Mouse (Mus musculus) liver, embryonic 15.5 days (tissue): Measurements from ENCODE around the gene Styxl1. TPM values are rescaled to one million over a fixed set of nuclear protein-coding genes. Genes with fewer than 3 reads are reported as not detected.

Source experiments
- ATAC-seq: fragments of 200-750 bp; cut with Nextera tagmentation; 2 replicates; pipeline ENCODE4 v1.8.0; 2017; ENCODE audit warnings: moderate number of reproducible peaks, mild to moderate bottlenecking, moderate library complexity; ENCODE audit not compliant: insufficient read depth
- H3K27ac ChIP-seq: fragments of 300-500 bp; sonication (generic); replicated peaks from 2 replicates; pipeline ENCODE4 v1.5.1; 2015; ENCODE audit warnings: mild to moderate bottlenecking, inconsistent platforms
- H3K27me3 ChIP-seq: fragments of 300-500 bp; sonication (generic); 2 replicates; pipeline ENCODE4 v1.6.1; 2015; ENCODE audit warnings: mild to moderate bottlenecking, inconsistent platforms
- H3K36me3 ChIP-seq: fragments of 300-500 bp; sonication (generic); replicated peaks from 2 replicates; pipeline ENCODE4 v1.6.1; 2015; ENCODE audit warnings: moderate library complexity, mild to moderate bottlenecking, inconsistent platforms
- H3K4me1 ChIP-seq: fragments of 300-500 bp; sonication (generic); replicated peaks from 2 replicates; pipeline ENCODE4 v1.6.1; 2015; ENCODE audit warnings: inconsistent platforms
- H3K4me2 ChIP-seq: fragments of 300-500 bp; sonication (generic); 2 replicates; pipeline ENCODE4 v1.6.1; 2015; ENCODE audit warnings: moderate library complexity, mild to moderate bottlenecking, inconsistent platforms
- H3K4me3 ChIP-seq: fragments of 300-500 bp; sonication (generic); replicated peaks from 2 replicates; pipeline ENCODE4 v1.5.1; 2015; ENCODE audit warnings: mild to moderate bottlenecking, inconsistent platforms
- H3K9ac ChIP-seq: fragments of 300-500 bp; sonication (generic); 2 replicates; pipeline ENCODE4 v1.6.1; 2015; ENCODE audit warnings: moderate library complexity, mild to moderate bottlenecking, inconsistent platforms
- H3K9me3 ChIP-seq: fragments of 300-500 bp; sonication (generic); replicated peaks from 2 replicates; pipeline ENCODE4 v1.6.1; 2016; ENCODE audit warnings: inconsistent platforms
- WGBS: fragments of 180-500 bp; shearing (Covaris S2); methylation state at CpG from one replicate; pipeline ENCODE4 v1.1.7; 2015; ENCODE audit warnings: mixed read lengths; ENCODE audit not compliant: insufficient replicate concordance; 5-methylcytosine and 5-hydroxymethylcytosine counted together
- polyA plus RNA-seq: library from polyadenylated mRNA; unstranded; fragments of >200 nt; fragmentation: Nextera tagmentation; extraction: Ambion mirVana; gene quantifications from 2 replicates; pipeline ENCODE4 v1.2.1, GENCODE M21; 2015

The Styxl1 gene
- polyA plus RNA-seq, 1 experiment from 2014 or later: not detected

DNA sequence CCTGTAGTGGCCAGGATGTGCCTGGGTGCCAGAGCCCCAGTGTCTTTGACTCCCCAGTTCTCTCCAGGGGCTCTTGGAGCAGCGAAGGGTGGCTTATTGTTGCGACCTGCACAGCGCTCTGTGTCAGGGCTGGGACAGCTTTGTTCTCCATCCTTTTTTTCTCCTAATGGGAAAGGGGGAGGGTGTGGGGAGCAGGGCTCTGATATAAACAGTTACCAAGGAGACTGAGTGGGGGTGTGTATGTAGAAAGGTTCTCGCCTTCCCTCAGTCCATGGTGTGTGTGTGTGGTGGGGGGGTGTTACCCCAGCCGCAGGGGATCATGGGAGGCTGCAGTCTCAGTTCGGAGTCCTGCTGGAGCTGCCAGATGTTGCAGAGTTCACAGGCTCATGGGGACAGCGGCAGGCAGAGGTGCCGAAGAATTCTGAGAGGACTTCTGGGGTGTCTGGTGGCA, 52.8 kb downstream of the Styxl1 start:
- Histone ChIP-seq H3K27me3 (no peaks in the 10 kb centered on the region), H3K9me3 (no peaks in the 10 kb centered on the region), H3K4me1 (0 out of 2 replicates have a peak, but pooled peaks cover 8% of the 10 kb centered on the region), H3K4me2 (no peak overlapping the region), H3K36me3 (peaks cover 23% of the 10 kb centered on the region), H3K9ac (no peak overlapping the region), H3K27ac (no peak overlapping the region), H3K4me3 (no peak overlapping the region)
- 74% methylated on average over 8 of the region's 8 CpGs for WGBS
- no peak for ATAC-seq

DNA sequence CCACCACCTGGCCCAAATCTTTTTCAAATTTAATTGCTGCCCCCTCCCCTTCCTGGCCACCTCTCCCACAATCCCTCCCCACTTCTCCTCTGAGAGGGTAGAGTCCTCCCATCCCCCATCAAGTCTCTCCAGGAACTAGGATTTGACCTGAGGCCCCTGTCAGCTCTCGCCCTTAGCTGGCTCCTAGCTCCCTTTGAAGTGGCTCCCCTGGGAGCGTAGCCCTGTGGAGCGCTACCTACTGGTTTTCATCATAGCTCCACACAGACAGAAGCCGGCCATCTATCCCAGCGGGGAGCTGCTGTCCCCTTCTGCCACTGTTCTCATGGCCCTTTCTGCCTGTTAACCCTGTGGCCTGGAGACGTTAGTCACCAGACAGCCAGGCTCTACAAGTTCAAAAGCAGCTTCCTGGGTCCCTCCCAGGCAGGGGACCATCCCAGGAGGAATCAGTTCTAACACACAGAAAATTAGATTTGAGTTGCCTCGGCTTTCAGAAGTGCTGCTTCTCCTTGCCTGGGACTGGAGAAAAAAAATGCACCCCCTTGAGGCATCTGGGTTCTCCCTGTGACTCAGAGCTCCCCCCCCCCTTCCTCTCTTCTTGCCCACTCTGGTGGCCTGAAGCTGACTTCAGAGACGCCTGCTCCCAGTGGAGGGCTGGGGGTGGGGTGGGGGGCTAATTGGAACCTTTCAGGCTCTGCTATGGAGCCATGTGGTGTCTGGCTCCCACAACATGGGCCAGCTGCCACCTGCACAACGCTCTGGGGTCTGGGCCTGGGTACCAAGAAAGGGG, 53.5 kb downstream of the Styxl1 start:
- WGBS: 64% methylated on average over 9 of the region's 9 CpGs
- H3K4me3 ChIP-seq: no peak overlapping the region
- ATAC-seq: no peak
- no peaks in the 10 kb centered on the region for H3K9me3 ChIP-seq
- no peak overlapping the region for H3K27ac ChIP-seq
- H3K4me1 ChIP-seq: 0 out of 2 replicates have a peak, but pooled peaks cover 8% of the 10 kb centered on the region
- H3K9ac ChIP-seq: no peak overlapping the region
- H3K36me3 ChIP-seq: peaks cover 16% of the 10 kb centered on the region
- H3K4me2 ChIP-seq: no peak overlapping the region
- H3K27me3 ChIP-seq: no peaks in the 10 kb centered on the region

DNA sequence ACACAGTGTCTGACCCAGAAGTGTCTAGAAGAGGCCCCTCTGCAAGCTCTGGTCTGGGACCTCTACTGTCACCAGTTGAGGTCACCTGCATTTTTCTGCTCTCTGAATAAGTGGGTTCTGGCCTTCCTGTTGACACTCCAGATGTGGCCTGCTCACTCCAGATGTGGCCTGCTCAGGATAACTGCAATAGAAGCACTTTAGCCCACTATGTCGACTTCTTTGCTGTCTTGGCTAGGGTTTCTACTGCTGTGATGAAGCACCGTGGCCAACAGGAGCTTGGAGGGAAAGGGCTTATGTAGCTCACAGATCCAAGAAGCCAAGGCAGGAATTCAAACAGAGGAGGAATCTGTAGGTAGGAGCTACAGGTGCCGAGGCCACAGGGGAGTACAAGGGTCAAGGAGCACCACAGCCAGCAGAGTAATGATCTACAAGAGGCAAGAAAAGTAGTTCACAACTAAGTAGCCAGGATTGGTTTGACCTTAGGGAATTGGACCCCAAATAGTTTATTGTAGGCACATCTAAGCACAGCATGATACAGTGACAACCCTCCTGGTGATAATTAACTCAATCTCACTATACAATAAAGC, 54.9 kb downstream of the Styxl1 start:
- H3K27me3 ChIP-seq: no peaks in the 10 kb centered on the region
- H3K9me3 ChIP-seq: no peaks in the 10 kb centered on the region
- H3K36me3 ChIP-seq: peaks cover 13% of the 10 kb centered on the region; the same call in 1 of the 2 replicates
- no peak overlapping the region for H3K4me2 ChIP-seq
- no peak for ATAC-seq
- 0 out of 2 replicates have a peak, but pooled peaks cover 8% of the 10 kb centered on the region for H3K4me1 ChIP-seq
- WGBS: 46% methylated on average over 3 of the region's 3 CpGs
- H3K4me3 ChIP-seq: no peak overlapping the region
- H3K27ac ChIP-seq: no peak overlapping the region
- H3K9ac ChIP-seq: no peak overlapping the region

DNA sequence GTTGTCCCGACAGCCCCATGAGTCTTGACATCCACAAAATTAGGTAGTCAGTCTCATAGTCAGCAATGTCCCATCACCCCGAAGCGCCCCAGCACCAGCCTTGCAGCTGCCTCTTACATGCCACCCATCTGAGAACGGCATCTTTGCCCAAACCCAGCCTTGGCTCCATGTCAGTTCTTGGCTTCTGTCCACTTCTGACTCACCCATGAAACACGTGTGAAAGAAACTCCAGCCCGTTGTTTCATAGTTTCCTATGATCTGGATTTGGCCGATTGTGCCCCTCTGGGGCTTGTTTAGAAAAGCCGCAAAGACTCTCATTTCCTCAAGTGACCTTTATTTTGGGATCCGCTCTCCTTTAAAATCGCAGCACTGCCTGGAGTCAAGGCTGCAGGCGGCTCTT, 56.1 kb downstream of the Styxl1 start:
- 0 out of 2 replicates have a peak, but pooled peaks cover 7% of the 10 kb centered on the region for H3K4me1 ChIP-seq
- H3K9me3 ChIP-seq: no peaks in the 10 kb centered on the region
- no peaks in the 10 kb centered on the region for H3K27me3 ChIP-seq
- no peak overlapping the region for H3K4me3 ChIP-seq
- H3K27ac ChIP-seq: no peak overlapping the region
- WGBS: 73% methylated on average over 11 of the region's 11 CpGs
- H3K4me2 ChIP-seq: no peak overlapping the region
- H3K9ac ChIP-seq: no peak overlapping the region
- no peak for ATAC-seq
- peaks cover 22% of the 10 kb centered on the region for H3K36me3 ChIP-seq

DNA sequence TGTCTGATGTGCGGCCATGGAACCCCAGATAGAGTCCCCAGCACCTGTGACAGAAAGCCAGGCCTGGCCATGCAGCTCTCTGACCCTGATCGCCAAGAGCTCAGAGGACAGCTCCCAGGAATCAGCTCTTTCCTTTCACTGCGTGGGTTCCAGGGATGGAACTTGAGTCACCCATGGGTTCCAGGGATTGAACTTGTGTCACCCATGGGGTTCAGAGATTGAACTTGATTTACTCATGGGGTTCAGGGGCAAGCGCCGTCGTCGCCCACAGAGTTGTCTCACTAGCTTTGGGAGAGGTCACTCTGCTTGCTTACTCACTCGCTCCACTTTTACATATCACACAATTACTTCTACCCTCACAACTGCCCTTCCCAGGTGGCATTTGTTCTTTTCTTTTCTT, 57.1 kb downstream of the Styxl1 start:
- WGBS: 78% methylated on average over 8 of the region's 8 CpGs
- H3K36me3 ChIP-seq: peaks cover 30% of the 10 kb centered on the region
- H3K27me3 ChIP-seq: no peaks in the 10 kb centered on the region

DNA sequence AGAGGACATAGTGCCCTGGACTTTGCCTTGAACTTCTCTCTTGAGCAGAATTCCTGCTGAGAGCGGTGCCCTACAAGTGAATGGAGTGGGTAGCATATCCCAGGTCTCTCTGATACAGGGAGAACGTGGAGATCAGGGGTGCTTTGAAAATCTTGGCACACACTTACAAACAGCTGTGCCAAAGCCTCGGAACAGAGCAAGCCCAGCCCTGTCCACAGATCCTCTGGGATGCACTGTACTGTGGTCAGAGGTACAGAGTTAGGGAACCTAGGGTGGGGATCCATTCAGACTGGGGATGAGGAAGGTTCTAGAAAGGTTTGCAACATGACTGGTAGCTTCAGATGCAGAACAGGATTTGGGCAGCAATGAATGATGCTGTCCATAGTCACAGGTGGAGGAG, 58.1 kb downstream of the Styxl1 start:
- Histone ChIP-seq H3K4me3 (no peak overlapping the region), H3K9me3 (no peaks in the 10 kb centered on the region), H3K4me2 (no peak overlapping the region), H3K4me1 (no peaks in the 10 kb centered on the region), H3K27me3 (no peaks in the 10 kb centered on the region), H3K27ac (no peak overlapping the region), H3K36me3 (peaks cover 34% of the 10 kb centered on the region), H3K9ac (no peak overlapping the region)
- ATAC-seq: no peak
- 70% methylated on average over 3 of the region's 3 CpGs for WGBS

More for the DNA sequence above, 57.1 kb downstream of the Styxl1 start:
- H3K4me1 ChIP-seq: no peaks in the 10 kb centered on the region
- H3K4me2 ChIP-seq: no peak overlapping the region
- H3K4me3 ChIP-seq: no peak overlapping the region
- H3K9ac ChIP-seq: no peak overlapping the region
- no peaks in the 10 kb centered on the region for H3K9me3 ChIP-seq
- ATAC-seq: no peak
- no peak overlapping the region for H3K27ac ChIP-seq

DNA sequence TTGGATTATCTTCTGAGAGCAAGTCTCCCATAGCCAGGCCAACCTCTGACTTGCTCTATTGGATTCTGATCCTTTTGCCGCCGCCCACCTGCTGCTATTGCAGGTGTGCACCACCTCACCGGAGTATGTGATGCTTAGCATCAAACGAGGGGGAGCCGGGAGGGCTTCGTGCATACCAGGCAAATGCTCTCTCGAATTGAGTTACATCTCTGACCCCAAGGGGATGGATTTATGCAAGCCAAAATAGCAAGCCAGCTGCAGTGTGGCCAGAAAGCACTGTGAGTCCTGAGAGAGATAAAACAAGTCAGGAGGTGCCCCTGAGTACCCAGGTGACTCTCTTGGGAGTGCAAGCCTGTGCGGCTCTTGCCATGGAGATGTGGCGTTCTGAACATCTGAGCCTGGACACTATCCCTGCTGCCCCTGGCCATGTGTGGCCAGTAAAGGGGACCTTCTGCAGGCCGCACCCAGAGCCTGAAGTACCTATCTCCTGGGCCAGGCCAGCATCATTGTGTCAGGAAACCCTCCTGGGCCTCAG, 58.5 kb downstream of the Styxl1 start:
- H3K27ac ChIP-seq: no peak overlapping the region
- no peak overlapping the region for H3K4me3 ChIP-seq
- no peak for ATAC-seq
- 71% methylated on average over 10 of the region's 10 CpGs for WGBS
- H3K27me3 ChIP-seq: no peaks in the 10 kb centered on the region
- H3K9me3 ChIP-seq: no peaks in the 10 kb centered on the region
- no peak overlapping the region for H3K4me2 ChIP-seq
- peaks cover 34% of the 10 kb centered on the region for H3K36me3 ChIP-seq
- no peak overlapping the region for H3K9ac ChIP-seq
- H3K4me1 ChIP-seq: no peaks in the 10 kb centered on the region

DNA sequence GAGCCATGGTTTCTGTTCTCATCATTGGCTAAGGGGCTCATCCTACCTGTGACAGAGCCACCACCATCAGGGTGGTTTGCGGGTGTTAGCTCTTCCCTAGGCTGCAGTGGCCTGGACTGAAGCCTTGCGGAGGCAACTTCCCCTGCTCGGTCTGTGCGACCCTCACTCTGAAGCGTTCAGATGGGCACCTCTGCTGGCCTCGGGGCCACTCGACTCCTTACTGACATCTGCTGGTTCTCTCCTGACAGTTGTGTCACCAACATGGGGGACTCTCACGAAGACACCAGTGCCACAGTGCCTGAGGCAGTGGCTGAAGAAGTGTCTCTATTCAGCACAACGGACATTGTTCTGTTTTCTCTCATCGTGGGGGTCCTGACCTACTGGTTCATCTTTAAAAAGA, 62.6 kb downstream of the Styxl1 start:
- Histone ChIP-seq H3K9me3 (no peaks in the 10 kb centered on the region), H3K36me3 (peaks cover 30% of the 10 kb centered on the region), H3K27ac (no peak overlapping the region), H3K4me3 (no peak overlapping the region), H3K27me3 (no peaks in the 10 kb centered on the region), H3K4me2 (no peak overlapping the region), H3K4me1 (peaks cover 32% of the 10 kb centered on the region), H3K9ac (no peak overlapping the region)
- 43% methylated on average over 10 of the region's 10 CpGs for WGBS
- no peak for ATAC-seq

DNA sequence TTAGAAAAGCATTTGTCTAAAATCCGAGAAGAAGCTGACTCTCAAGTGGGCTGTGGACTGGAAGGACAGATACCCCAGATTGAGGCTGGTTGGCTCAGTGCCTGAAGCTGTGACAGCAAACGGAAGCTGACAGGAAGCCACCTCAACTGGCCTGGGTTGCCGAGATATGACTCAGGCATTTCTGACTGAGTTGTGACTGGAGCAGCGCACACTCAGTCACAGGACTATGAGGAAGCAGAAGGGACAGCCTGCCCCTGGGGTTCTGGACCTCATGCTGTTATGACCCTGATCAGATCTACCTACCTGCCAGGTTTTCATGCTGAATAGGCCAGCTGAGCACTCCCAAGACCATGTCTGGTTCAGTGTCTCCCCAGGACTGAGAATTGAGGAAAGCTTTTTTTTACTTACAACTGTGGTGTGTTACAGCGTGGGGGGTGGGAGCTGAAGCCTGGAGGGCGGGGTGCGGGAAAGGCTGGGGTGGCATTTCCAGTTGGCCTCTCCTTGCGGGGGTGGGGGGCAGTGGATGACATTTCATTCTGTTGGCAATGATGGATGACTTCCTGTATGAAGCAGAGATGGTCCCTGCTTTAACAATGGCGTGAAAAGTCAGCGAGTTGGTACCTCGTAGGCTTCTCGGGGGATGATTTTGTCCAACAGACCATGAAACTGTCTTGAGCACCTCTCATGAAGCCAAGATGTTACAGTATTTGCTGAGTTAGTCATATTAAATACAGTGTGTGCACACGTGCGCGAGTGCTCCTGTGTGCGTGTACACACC, 64.6 kb downstream of the Styxl1 start:
- H3K9ac ChIP-seq: no peak overlapping the region
- peaks cover 41% of the 10 kb centered on the region for H3K4me1 ChIP-seq
- 21% methylated on average over 16 of the region's 16 CpGs for WGBS
- H3K36me3 ChIP-seq: peaks cover 28% of the 10 kb centered on the region
- ATAC-seq: peak; percentile 70
- H3K4me3 ChIP-seq: no peak overlapping the region
- H3K27me3 ChIP-seq: no peaks in the 10 kb centered on the region
- H3K27ac ChIP-seq: peak overlapping the region; percentile 48; the same call in 1 of the 2 replicates
- no peak overlapping the region for H3K4me2 ChIP-seq
- H3K9me3 ChIP-seq: no peaks in the 10 kb centered on the region

DNA sequence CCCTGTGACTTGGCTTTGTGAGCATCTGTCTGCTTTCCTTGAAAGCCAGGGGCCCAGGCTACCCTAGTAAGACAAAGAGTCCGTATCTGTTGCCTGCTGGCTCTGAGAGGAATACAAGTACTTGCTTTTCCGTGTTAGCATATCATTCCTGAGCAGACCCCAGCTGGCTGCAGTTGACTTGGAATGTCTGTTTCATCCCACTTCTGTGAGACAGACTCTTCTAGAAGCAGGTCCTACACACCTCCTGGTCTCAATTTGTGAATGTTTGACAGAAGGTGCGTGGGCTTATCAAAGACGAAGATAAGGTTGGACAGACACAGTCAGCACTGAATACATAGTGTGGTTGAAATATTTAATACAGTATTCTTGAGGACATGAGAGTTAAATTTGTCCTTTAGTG, 65.4 kb downstream of the Styxl1 start:
- Histone ChIP-seq H3K4me2 (no peak overlapping the region), H3K4me3 (no peak overlapping the region), H3K9me3 (no peaks in the 10 kb centered on the region), H3K27ac (no peak overlapping the region), H3K36me3 (peaks cover 22% of the 10 kb centered on the region), H3K9ac (no peak overlapping the region), H3K27me3 (no peaks in the 10 kb centered on the region), H3K4me1 (peaks cover 45% of the 10 kb centered on the region)
- no peak for ATAC-seq
- 15% methylated on average over 4 of the region's 4 CpGs for WGBS
